ENCODE assay signal across 8 mouse cellular contexts in the genomic region with DNA sequence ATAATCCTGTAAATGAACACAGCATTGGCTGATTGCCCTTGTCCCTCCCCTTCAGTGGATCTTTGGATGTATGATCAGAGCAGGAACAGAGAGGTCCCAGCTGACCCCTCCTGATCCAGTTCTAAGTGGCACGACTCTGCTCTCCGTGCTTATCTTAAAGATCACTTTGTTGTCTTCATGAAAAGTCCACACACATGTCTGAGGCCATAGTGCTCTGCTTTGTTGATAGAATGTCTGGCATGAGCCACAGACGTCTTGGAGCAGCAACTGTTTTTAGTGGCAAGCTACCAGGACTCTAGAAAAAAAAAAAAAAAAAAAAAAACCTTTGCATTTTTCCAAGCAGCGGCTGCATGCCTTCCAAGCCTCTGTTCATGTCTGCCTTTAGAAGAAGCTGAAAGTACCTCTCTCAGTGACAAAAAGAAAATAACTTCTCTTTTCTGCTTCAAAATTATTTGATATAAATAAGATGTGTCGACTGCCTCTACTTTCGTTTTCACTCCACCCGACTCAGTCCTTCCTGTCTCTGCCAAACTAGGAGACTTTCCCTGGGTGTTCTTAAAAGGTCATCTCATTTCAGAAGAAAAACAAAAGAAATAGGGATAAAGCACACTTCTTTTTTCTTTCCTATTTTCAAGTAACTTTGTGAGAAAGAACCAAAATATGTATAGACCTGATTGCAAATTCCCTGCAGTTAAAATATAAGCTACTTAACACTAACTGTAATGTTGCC.
A peak's percentile ranks its signal among the peaks of the same experiment; 100 is the strongest.
DNase-seq lines count a peak whose midpoint lies in the region; ATAC-seq and TF ChIP-seq lines count a peak whose summit lies in the region.

No protein-coding gene starts in this region.

- H3K27ac ChIP-seq in heart, embryonic 15.5 days, result peak overlapping the region; percentile 76
- peak overlapping the region; percentile 76 for H3K27ac ChIP-seq in layer of hippocampus, adult 2 months
- H3K27ac ChIP-seq in lung, embryonic 16.5 days (ENCODE audit: low read length), result peak overlapping the region; percentile 87

- CTCF ChIA-PET in Patski (lab: Charles Lee), result interaction anchor here (0.9 to 1.8 kb wide), 12 partner anchors 9 to 203 kb away, joined by 3 to 10 read pairs (median 4); no protein-coding TSS in a partner anchor

- TF ChIP-seq CTCF in Patski (IDR thresholded peaks at IDR 0.05), result no peak
- TF ChIP-seq CTCF in layer of hippocampus, adult 2 months (conservative IDR thresholded peaks at IDR 0.05), result no peak

- peak overlapping the region; percentile 48 for H3K4me3 ChIP-seq in heart, embryonic 15.5 days
- peak overlapping the region; percentile 54 for H3K4me3 ChIP-seq in layer of hippocampus, adult 2 months
- peak overlapping the region; percentile 40 for H3K4me3 ChIP-seq in lung, embryonic 16.5 days (ENCODE audit: low read length)

- H3K36me3 ChIP-seq in heart, embryonic 15.5 days, result no peaks in the 10 kb centered on the region
- H3K36me3 ChIP-seq in lung, embryonic 16.5 days (ENCODE audit: control insufficient read depth, insufficient read depth, low read length), result no peaks in the 10 kb centered on the region

- no peaks in the 10 kb centered on the region for H3K27me3 ChIP-seq in Patski
- no peaks in the 10 kb centered on the region for H3K27me3 ChIP-seq in heart, embryonic 15.5 days
- H3K27me3 ChIP-seq in lung, embryonic 16.5 days (ENCODE audit: control insufficient read depth, insufficient read depth, low read depth, low read length), result no peaks in the 10 kb centered on the region

- peak overlapping the region; percentile 59 for H3K4me2 ChIP-seq in heart, embryonic 15.5 days
- H3K4me2 ChIP-seq in lung, embryonic 16.5 days (ENCODE audit: low read depth, low read length), result peak overlapping the region; percentile 47

- POLR2A ChIA-PET in Patski (lab: Charles Lee), result interaction anchor here (0.6 to 1.4 kb wide), 10 partner anchors 8 to 193 kb away, joined by 3 to 8 read pairs (median 4); no protein-coding TSS in a partner anchor

- H3K4me1 ChIP-seq in heart, embryonic 15.5 days (replicated peaks), result peaks cover 3% of the 10 kb centered on the region
- peaks cover 11% of the 10 kb centered on the region; the same call in 1 of the 2 replicates for H3K4me1 ChIP-seq in lung, embryonic 16.5 days (replicated peaks; ENCODE audit: control insufficient read depth, insufficient read depth, low read length)

- peak; percentile 62 for DNase-seq in Patski (ENCODE audit: low read depth, low spot score)
- peak; percentile 9 to 43 for DNase-seq in cerebellum, postnatal 36 days
- DNase-seq in layer of hippocampus, adult 2 months (ENCODE audit: low spot score in 2 of 2), result no peak
- DNase-seq in spleen, postnatal 10 days (ENCODE audit: low spot score in 2 of 2), result peak; percentile 39 to 58
- no peak for DNase-seq in yolk sac, embryonic 10.5 days (ENCODE audit: low spot score)

- in situ Hi-C loops in Patski (cut with MboI; ENCODE audit: low pct_unique_long_range_greater_than_20kb), result loop anchor here (5.0 kb wide), 1 partner anchor 189 kb away; no protein-coding TSS in a partner anchor

- H3K9me3 ChIP-seq in heart, embryonic 15.5 days (replicated peaks), result no peaks in the 10 kb centered on the region
- H3K9me3 ChIP-seq in lung, embryonic 16.5 days (ENCODE audit: control insufficient read depth, low read length), result no peaks in the 10 kb centered on the region

- WGBS in heart, embryonic 15.5 days, result under 1% methylated on average over 7 of the region's 7 CpGs
- WGBS in lung, embryonic 16.5 days, result 2% methylated on average over 7 of the region's 7 CpGs

- H3K9ac ChIP-seq in heart, embryonic 15.5 days, result peak overlapping the region; percentile 41; the same call in 1 of the 2 replicates
- peak overlapping the region; percentile 56 for H3K9ac ChIP-seq in lung, embryonic 16.5 days (ENCODE audit: low read length)

- ATAC-seq in CD4-positive, CD25-positive, alpha-beta regulatory T cell, adult 4 months, result peak; percentile 49
- ATAC-seq in Patski, result peak; percentile 62
- ATAC-seq in heart, embryonic 15.5 days (replicated peaks; ENCODE audit: insufficient number of reproducible peaks, insufficient read depth, low FRiP score, low read depth), result peak; percentile 67
- peak; percentile 92 for ATAC-seq in lung, embryonic 16.5 days (ENCODE audit: low read depth)

Comparison
In these comparisons a context has a peak if more than half of its experiments do, and no peak if none do; other contexts are left out.
1. DNase-seq: peak in Patski (single experiment), cerebellum, postnatal 36 days (2 of 2) and spleen, postnatal 10 days (2 of 2); none in layer of hippocampus, adult 2 months (0 of 2) and yolk sac, embryonic 10.5 days (single experiment).
2. Peak in every context shown above with its lines, with median percentiles within 50 percentile points of each other: ATAC-seq, H3K27ac ChIP-seq and H3K4me3 ChIP-seq.